Mouse (Mus musculus) heart, adult 8-10 months (tissue): ENCODE results near the gene Zfp607a. TPM values are rescaled to one million over a fixed set of nuclear protein-coding genes. Genes with fewer than 3 reads are reported as not detected.
"Not testable (repeated sequence)": the region's sequence is repeated elsewhere in the genome, so short reads cannot be mapped to it uniquely, and the experiment has no call there.

ENCODE experiments used
- DNase-seq: peaks from one replicate; pipeline ENCODE4 v3.0.0; 2022; ENCODE audit warnings: low spot score
- total RNA-seq, 4 experiments: library from RNA; stranded (reverse); gene quantifications; 2 replicates each; pipeline ENCODE4 v1.2.4; 2022

Gene Zfp607a
- total RNA-seq, result 1 to 10 TPM; 2.5 to 3.3 (median 2.9) TPM

DNA sequence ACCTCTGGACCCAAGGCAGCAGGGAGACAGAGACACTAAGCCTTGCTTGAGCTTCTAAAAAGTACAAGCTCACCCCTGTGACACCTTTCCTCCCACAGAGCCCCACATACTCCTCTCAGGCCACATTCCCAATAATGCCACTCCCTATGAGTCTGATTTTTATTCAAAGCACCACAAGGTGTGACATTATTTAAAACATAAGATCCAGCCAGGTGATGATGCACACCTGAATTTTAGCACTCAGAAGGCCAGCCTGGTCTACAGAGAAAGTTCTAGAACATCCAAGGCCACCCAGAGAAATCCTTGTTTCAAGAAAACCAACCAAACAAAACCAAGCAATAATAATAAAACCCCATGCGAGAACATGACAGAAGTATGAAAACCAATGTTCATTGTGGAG is at the start of gene Zfp607a:
TSS of gene Zfp607a (plus strand) at position 301 of the 400 bp plus-strand sequence.
- DNase-seq, result no peak

DNA sequence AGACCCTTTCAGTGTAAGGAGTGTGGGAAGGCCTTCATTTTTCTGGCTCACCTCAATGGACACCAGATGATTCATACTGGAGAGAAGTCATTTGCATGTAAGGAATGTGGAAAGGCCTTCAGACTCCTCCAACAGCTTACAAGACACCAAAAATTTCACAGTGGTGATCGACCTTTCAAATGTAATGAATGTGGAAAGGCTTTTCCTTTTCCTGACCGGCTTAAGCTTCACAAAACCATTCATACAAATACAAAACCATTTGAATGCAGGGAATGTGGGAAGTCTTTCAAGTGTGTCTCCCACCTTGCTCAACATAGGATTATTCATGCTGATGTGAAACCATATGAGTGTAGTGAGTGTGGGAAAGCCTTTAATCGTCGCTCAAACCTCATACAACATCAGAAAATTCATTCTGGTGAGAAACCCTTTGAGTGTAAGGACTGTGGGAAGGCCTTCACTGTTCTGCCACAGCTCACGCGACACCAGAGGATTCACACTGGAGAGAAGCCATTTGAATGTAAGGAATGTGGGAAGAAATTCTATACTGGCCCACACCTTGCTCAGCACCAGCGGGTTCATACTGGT is 38.7 kb upstream of the Zfp607a start:
- DNase-seq, result no peak

DNA sequence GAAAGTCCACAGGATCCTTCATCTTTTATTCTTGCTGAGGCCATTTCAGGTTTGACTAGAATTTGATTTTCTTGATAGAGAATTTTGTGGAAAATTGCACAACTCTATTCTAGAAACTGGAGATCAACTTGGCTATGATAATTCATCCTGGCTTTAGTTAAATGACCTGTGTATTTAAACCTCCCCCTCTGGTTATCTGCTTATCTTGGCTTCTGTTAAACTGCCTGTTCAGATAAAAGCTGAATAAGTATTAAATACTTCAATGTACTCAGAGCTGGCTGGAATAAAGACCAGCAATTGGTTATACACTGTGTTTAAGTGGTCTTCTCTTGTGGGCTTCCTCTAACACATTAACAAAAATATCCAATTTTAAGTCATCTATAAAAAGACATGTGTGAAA is 34.7 kb upstream of the Zfp607a start:
- no peak for DNase-seq

DNA sequence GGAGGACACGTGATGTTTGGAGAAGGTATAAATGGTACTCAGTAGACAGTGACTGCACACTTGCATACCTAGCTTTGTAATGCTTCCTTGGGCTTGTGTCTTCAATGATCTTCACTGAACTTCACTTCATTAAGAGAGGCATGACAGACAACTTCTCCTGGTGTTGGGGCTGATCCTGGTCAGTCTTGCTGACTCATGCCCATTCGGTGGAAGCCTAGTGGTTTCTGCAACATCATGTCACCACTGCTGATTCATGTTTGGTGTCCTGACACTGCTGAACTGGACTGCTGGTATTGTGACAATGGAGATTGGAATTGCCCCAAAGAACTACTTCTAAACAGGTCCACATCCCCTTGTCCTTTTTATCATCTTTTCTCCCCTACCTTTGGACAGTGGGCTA is 23.2 kb upstream of the Zfp607a start:
- DNase-seq, result no peak

DNA sequence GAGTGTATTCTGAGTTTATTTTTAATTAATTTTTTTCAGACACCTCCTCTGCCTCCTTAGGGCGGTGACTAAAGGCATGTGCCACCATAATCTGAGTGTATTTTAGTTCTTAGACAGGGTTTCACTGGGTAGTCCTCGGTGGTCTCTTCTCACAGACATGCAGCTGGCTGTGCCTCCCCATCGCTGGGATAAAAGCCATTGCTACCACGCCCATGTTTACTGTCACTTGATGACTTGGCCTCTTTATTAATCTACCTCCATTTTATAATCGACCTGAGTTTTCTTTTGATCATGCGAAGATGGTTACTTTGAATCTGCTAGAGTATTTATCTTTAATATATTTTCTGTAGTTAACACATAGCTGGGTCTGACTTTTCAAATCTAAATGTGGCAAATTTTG is 19.4 kb upstream of the Zfp607a start:
- DNase-seq, result no peak

DNA sequence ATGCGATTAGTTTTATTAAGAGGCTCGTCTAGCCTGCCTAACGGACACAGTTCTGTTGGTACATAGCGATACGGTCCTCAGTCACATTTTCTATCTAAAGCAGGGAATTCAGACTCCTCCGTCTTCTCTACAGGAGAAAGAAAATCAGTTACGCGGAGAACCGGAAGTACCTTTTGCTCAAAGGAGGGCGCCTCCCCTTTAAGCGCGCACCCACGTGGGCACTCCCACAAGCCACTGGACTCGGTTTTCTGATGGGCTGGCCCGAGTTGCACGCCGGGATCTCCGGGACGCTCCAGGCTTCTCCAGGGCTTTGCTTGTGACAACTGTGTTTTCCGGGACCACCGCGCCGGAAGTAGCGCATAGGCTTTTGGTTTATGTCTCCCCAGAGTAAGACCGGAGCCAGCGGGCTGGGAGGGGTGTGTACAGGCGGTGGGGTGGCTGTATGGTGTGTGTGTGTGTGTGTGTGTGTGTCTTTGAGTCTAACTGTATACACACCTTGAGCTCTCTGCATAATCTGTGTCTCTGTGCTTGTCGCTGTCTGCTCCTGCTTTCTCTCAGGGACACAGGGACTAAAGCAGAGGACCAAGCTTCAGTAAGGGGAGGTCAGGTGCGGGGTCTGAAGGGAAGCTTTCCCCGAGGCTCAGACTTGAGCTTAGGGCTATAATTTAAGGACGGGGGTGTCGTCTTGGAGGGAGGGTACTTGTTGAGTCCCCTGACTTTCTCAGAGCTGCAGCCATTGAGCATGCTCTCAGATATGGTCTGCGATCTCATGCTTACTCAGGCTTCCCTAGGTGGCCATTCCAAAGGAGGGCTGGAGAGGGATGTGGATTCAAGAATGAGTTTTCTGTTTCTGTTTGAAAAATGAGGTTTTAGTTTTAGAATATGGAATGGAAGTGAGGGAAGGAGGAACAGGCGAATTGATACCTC is 18.7 kb upstream of the Zfp607a start, which contains the start of gene Zfp59:
TSS of gene Zfp59 (plus strand) at position 285 of the 927 bp plus-strand sequence.
- DNase-seq, result peak; percentile 90

DNA sequence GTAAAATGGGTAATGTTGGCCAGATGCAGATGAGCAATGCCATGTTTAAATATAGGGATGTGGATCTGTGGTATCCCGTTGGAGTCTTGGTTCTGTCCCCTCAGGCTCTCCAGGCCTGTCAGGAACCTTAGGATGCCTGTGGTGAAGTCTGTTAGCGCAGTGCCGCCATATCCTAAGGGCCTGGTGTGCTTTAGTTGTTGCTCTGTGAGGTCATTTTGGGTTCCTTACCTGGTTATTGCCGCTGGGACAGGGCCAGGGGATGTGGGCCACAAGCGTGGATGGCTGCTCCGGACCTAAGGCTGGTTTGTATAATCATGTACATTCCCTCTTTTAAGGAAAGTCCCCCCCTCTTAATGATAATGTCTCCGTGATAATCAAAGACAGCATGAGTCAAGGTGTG is 17.7 kb upstream of the Zfp607a start:
- no peak for DNase-seq

DNA sequence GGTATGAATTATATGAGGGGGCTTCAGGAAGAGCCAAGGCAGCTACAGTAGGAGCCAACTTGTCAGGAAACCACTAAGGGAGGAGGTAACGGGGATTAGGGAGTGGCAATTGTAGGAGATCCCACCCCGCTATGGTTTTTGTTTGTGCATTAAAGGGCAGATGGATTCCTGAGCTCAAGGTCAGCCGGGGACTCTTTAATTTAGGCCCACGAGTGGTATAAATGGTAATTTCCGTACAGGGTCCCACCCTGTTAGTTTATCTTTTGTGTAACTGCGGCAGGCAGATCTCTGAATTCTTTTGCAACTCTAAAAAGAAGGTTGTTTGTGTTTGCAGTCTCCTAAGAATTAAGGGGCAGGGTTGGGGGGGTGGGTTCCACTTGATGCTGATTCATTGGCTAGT is 17.2 kb upstream of the Zfp607a start:
- no peak for DNase-seq

DNA sequence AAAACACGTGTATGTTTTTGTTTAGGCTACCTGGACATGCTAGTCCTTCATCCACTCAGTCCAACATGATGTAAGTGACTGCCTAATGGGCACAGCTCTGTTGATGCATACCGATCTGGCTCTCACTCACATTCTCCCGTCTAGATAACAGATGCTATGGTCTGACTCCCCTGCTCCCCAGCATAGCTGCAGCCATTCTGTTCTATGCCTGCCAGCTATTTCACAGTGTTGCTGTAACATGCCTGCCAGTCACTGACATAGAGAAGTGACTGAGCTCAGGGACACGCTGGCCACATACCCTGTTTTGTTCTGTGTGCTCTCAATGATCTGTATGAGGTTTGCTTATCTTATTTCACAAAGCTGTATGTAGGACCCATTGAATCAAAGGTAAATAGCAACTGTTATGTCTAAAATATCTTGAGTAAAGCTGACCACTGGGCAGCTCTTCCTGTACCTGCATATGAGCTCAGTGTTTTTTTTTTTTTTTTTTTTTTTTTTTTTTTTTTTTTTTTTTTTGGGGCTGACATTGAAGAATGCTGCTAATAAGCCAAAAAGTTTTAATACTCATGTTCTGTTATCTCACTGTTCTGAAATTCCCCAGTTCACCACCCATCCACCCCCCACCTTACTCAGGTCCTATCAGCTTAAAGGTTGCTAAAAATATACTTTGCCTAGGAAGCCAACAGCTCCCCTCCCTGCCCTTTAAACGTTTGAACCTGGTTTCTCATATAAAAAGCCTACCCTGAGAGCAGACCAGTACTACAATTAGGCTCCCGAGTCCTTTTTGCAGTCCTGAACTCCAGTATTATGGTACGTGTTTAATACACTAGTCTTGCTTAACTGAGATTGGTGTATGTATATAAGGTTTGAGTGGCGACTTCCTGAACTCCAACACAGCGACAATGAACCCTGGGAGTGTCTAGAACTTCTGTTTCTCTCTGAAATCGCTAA is 2.2 kb downstream of the Zfp607a start:
- peak; percentile 16 for DNase-seq

DNA sequence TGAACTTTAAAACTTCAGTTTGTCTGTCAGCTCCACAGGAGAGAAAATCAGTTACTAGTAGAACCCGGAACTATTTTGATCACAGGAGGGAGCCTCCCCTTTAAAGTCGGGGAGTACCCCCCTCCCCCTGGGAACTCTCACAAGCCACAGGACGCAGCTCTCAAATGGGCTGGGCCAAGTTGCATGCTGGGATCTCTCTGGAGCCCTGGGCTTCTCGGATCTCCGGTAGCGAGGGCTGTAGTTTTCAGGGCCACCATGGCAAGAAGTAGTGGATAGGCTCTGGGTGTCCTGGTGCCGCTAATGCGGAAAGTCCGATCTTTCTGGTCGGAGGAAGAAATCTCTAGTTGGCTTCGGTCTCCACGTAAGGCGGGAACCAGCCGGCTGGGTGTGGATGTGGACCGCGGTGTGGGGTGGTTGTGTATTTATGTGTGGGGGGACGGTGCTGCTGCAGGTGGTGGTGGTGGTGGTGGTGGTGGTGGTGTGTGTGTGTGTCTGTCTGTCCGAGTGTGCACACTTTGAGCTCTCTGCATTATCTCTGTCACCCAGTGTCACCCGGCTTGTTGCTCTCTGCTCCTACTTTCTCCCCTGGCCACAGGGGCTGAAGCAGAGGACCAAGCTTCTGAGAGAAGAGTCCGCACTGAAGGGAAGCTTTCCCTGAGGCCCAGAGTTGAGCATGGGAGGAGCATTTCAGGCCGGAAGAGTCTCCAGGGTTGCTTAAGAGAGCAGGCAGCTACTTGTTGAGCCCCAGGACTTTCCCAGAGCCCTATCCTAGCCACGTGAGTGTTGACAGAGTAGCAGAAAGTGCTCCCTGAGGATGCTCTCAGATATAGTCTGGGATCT is 3.3 kb downstream of the Zfp607a start:
- peak; percentile 85 for DNase-seq

DNA sequence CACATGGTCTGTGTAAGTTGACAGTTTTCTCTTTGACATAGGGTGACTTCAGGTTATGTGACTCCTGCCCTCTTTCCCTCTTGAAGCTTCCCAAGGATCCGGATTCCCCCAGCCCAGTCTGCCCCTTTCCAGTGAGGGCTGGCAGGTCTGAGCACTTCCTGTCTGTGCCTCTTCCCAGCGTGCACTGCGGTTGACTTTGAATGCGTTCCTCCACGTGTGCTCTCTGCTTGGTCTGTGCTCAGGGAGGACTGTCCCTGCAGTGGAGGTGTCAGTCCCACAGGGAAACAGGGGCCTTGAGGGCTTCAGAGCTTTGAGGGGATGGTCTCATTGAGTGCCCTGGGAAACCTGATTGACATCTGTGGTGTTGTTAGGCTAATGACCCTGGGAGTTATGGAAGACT is 5.3 kb downstream of the Zfp607a start:
- DNase-seq, result not testable (repeated sequence)

DNA sequence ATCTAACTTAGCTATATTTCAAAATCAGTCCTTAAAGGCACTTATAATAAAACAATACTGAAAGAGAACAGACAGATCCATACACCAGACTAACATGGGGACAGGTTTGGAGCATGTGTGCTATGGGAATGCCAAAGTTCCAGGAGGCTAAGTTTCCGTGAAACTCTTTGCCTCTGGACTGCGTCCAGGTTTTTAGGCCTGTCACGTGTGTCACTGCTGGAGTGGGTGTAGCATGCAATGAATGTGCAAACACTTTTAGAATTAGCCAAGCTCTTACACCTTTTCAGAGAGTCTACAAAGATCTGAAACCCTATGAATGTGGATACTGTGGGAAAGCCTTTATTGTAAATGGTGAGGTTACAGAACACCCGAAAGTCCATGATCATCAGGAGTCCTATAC is 24.4 kb downstream of the Zfp607a start:
- no peak for DNase-seq

DNA sequence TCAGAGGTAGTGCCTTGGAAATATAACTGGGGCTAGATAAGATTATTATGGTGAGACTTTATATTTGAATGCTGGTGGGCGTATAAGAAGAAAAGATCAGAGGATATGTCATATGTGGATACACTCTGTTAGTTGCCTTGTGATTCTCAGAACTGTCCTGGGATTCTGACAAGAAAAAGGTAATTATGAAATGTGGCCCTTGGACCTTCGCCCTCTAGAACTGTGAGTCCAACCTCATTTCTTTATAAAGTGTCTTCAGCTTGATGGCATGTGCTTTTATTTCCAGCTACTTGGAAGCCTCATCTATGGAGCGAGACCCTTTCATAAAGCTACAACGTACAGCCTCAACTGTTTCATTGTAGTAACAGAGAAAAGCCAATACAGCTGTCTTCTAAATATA is 43.3 kb downstream of the Zfp607a start:
- no peak for DNase-seq

DNA sequence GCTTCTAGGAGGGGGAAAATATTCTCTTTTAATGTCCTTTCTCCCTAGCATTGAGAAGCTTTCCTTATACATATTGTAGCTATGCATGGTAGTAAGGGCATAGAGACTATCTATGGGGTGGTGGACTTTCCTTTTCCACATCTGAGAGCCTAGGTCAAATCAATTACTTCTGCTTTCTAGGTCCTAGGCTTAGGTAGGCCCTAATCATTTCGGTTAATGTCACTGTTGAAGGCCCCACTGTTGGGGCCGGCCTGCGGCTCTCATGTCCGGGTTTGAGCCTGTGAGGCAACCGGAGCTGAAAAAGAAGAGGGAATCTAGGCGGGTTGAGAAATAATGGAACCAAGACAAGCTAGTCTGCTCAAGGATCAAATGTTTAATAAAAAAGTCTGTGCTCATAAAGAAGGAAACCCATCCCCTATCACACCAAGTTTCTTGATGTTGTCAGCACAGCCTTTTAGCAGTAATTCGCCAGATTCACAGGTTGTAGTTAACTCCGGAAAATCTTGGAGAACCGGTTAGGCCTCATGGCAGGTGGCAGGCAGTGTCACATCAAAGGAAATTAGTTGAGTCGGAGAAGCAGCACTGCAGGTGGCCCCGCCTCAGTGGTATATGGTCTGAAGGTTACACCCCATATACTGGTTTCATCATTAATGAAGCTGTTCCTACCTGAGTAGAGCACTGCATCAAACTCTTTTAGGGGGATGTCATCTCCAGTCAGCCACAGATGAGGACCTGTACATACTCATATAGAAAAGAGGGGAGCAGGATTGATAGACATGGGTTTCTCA is 47.9 kb downstream of the Zfp607a start:
- DNase-seq, result no peak

DNA sequence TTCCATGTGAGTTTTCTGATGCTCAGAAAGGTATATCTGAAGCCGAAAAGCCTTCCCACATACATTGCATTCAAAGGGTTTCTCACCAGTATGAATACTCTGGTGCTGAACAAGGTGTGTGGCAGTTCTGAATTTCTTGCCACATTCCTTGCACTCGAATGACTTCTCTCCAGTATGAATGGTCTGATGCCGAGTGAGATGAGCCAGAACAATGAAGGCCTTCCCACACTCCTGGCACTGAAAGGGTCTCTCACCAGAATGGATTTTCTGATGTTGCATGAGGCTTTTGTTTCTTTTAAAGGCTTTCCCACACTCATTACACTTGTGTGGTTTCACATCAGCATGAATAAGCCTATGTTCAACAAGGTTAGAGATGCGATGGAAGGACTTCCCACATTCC is 53.6 kb downstream of the Zfp607a start:
- DNase-seq, result not testable (repeated sequence)

DNA sequence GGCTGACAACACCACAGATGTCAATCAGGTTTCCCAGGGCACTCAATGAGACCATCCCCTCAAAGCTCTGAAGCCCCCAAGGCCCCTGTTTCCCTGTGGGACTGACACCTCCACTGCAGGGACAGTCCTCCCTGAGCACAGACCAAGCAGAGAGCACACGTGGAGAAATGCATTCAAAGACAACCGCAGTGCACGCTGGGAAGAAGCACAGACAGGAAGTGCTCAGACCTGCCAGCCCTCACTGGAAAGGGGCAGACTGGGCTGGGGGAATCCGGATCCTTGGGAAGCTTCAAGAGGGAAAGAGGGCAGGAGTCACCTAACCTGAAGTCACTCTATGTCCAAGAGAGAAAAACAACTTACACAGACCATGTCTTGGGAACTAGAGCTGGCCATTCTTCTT is 69.7 kb downstream of the Zfp607a start:
- DNase-seq, result not testable (repeated sequence)

DNA sequence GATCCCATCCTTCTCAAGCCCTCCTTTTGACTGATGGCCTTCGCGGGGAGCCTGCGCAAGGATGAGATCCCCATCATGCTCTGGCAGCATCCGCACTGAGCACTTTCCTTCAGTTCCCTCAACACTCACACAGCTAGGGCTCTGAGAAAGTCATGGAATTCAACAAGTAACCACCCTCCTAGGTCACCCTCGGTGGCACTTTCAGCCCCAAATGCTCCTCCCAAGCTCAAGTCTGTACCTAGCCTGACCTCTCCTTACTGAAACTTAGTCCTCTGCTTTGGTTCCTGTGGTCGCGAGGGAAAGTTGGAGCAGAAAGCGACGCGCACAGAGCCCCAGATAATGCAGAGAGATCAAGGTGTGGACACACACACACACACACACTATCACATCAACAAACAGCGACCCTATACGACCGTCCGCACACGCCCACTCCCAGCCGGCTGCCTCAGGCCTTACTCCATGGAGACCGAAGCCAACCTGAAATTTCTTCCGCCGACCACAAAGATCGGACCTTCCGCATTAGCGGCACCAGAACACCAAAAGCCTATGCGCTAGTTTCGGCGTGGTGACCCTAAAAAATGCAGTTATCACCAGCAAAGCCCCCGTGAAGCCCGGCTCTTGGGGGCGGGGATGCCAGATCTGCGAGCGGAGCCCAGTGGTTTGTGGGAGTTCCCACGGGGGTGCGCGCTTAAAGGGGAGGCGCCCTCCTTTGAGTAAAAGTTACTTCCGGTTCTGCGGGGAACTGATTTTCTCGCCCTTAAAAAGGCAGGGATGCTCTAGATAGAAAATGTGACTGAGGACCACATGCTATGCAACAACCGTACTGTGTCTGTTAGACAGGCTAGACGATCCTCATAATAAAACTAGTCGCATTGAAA is 71.7 kb downstream of the Zfp607a start, which contains the start of gene Zfp974:
TSS of gene Zfp974 (minus strand) at position 643 of the 878 bp plus-strand sequence.
- DNase-seq, result peak; percentile 57
